Mouse (Mus musculus) ovary, postnatal 36 days (tissue): Measurements from ENCODE around the gene Tchp.

Experiments
- DNase-seq: peaks from one replicate; pipeline ENCODE4 v3.0.0; 2022; ENCODE audit warnings: low spot score, mixed read lengths

Gene Tchp

GRCm38 (mm10) chr5:114696939-114697338 is 10.6 kb upstream of the Tchp start:
- DNase-seq = no peak

- DNase-seq = no peak
These were observed 9.4 kb upstream of the Tchp start for GRCm38 (mm10) chr5:114698044-114698746.

GRCm38 (mm10) chr5:114699015-114699414 is 8.5 kb upstream of the Tchp start:
- no peak for DNase-seq

- DNase-seq = no peak
These were observed 4.9 kb upstream of the Tchp start for GRCm38 (mm10) chr5:114702403-114703392.

- DNase-seq = no peak
These were observed 931 bp downstream of the Tchp start for GRCm38 (mm10) chr5:114708491-114708890.

- DNase-seq = no peak
These were observed 1.8 kb downstream of the Tchp start for GRCm38 (mm10) chr5:114709357-114709756.

- DNase-seq = no peak
These were observed 7.0 kb downstream of the Tchp start for GRCm38 (mm10) chr5:114714551-114714950.

- DNase-seq = no peak
These were observed 9.7 kb downstream of the Tchp start for GRCm38 (mm10) chr5:114717292-114717691.

GRCm38 (mm10) chr5:114717937-114718336 is 10.4 kb downstream of the Tchp start:
- no peak for DNase-seq

GRCm38 (mm10) chr5:114718483-114718882 is 10.9 kb downstream of the Tchp start:
- no peak for DNase-seq

- no peak for DNase-seq
These were observed 11.7 kb downstream of the Tchp start for GRCm38 (mm10) chr5:114719003-114719927.

- DNase-seq = no peak
These were observed 12.3 kb downstream of the Tchp start for GRCm38 (mm10) chr5:114719928-114720270.

- DNase-seq = no peak
These were observed 13.2 kb downstream of the Tchp start for GRCm38 (mm10) chr5:114720784-114721183.

- DNase-seq = no peak
These were observed 14.4 kb downstream of the Tchp start for GRCm38 (mm10) chr5:114721969-114722368.

- no peak for DNase-seq
These were observed 15.3 kb downstream of the Tchp start for GRCm38 (mm10) chr5:114722846-114723245.

- peak; percentile 39 for DNase-seq
These were observed 20.6 kb downstream of the Tchp start for GRCm38 (mm10) chr5:114728160-114728559.

- DNase-seq = no peak
These were observed 22.6 kb downstream of the Tchp start for GRCm38 (mm10) chr5:114730129-114730528.

- DNase-seq = no peak
These were observed 23.9 kb downstream of the Tchp start for GRCm38 (mm10) chr5:114731498-114731897.

- no peak for DNase-seq
These were observed 24.4 kb downstream of the Tchp start for GRCm38 (mm10) chr5:114731969-114732368.

- DNase-seq = no peak
These were observed 26.0 kb downstream of the Tchp start for GRCm38 (mm10) chr5:114733606-114734005.

GRCm38 (mm10) chr5:114737090-114737887 is 29.7 kb downstream of the Tchp start:
- no peak for DNase-seq
